Mouse (Mus musculus) stomach, postnatal 0 days (tissue): ENCODE results near the gene Fkbp1b.

Experiments used
- CTCF ChIP-seq: IDR thresholded peaks from 2 replicates; pipeline ENCODE4 v1.5.1; 2016; ENCODE audit warnings: antibody characterized with exemption, low read depth, mild to moderate bottlenecking, moderate library complexity
- EP300 ChIP-seq: optimal IDR thresholded peaks from 2 replicates; pipeline ENCODE3; 2016; ENCODE audit warnings: antibody characterized with exemption

DNA sequence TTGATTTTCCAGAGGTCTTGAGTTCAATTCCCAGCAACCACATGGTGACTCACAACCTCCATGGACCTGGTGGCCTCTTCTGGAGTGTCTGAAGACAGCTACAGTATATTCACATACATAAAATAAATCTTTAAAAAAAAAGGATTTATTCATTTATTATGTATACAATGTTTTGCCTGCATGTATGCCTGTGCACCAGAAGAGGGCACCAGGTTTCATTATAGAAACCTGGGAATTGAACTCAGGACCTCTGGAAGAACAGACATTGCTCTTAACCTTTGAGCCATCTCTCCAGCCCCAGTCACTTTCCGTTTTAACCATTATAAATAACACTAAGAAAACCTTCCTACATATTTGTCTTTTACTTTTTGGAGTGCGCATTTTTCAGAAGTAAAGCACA, 15.4 kb upstream of the Fkbp1b start:
- TF ChIP-seq CTCF (peak; percentile 37), EP300 (no peak)
